Mouse (Mus musculus) heart, embryonic 15.5 days (tissue): Measurements from ENCODE around the gene Tmem94. TPM values are rescaled to one million over a fixed set of nuclear protein-coding genes. Genes with fewer than 3 reads are reported as not detected.

Experiments
- ATAC-seq: fragments of 200-750 bp; cut with Nextera tagmentation; replicated peaks from 2 replicates; pipeline ENCODE4 v1.8.0; 2017; ENCODE audit warnings: low read depth, moderate TSS enrichment; ENCODE audit not compliant: insufficient number of reproducible peaks, insufficient read depth, low FRiP score
- H3K27ac ChIP-seq: fragments of 300-500 bp; sonication (generic); 2 replicates; pipeline ENCODE4 v1.5.1; 2015; ENCODE audit warnings: mild to moderate bottlenecking, inconsistent platforms
- H3K27me3 ChIP-seq: fragments of 300-500 bp; sonication (generic); 2 replicates; pipeline ENCODE4 v1.6.1; 2015; ENCODE audit warnings: inconsistent platforms
- H3K36me3 ChIP-seq: fragments of 300-500 bp; sonication (generic); 2 replicates; pipeline ENCODE4 v1.6.1; 2015; ENCODE audit warnings: mild to moderate bottlenecking, inconsistent platforms
- H3K4me1 ChIP-seq: fragments of 300-500 bp; sonication (generic); replicated peaks from 2 replicates; pipeline ENCODE4 v1.6.1; 2015; ENCODE audit warnings: inconsistent platforms
- H3K4me2 ChIP-seq: fragments of 300-500 bp; sonication (generic); 2 replicates; pipeline ENCODE4 v1.6.1; 2015; ENCODE audit warnings: inconsistent platforms, mild to moderate bottlenecking, moderate library complexity
- H3K4me3 ChIP-seq: fragments of 300-500 bp; sonication (generic); 2 replicates; pipeline ENCODE4 v1.5.1; 2015; ENCODE audit warnings: mild to moderate bottlenecking, inconsistent platforms
- H3K9ac ChIP-seq: fragments of 300-500 bp; sonication (generic); 2 replicates; pipeline ENCODE4 v1.6.1; 2015; ENCODE audit warnings: mild to moderate bottlenecking, inconsistent platforms
- H3K9me3 ChIP-seq: fragments of 300-500 bp; sonication (generic); replicated peaks from 2 replicates; pipeline ENCODE4 v1.6.1; 2016; ENCODE audit warnings: inconsistent platforms
- WGBS: fragments of 180-500 bp; shearing (Covaris S2); methylation state at CpG from one replicate; pipeline ENCODE4 v1.1.7; 2015; ENCODE audit warnings: mixed read lengths; 5-methylcytosine and 5-hydroxymethylcytosine counted together
- polyA plus RNA-seq: library from polyadenylated mRNA; unstranded; fragments of >200 nt; fragmentation: Nextera tagmentation; extraction: Ambion mirVana; gene quantifications from 2 replicates; pipeline ENCODE4 v1.2.1, GENCODE M21; 2015

Gene Tmem94
- polyA plus RNA-seq, 1 experiment from 2014 or later = 36.7 TPM

GRCm38 (mm10) chr11:115810377-115810776 lies 45.1 kb downstream of the Tmem94 start:
- Histone ChIP-seq H3K9me3 (no peaks in the 10 kb centered on the region), H3K4me1 (peaks cover 77% of the 10 kb centered on the region), H3K9ac (peak overlapping the region; percentile 92), H3K27me3 (no peaks in the 10 kb centered on the region), H3K36me3 (peaks cover 24% of the 10 kb centered on the region), H3K27ac (peak overlapping the region; percentile 93), H3K4me3 (peak overlapping the region; percentile 95), H3K4me2 (peak overlapping the region; percentile 96)
- no peak for ATAC-seq
- 21% methylated on average over 14 of the region's 14 CpGs for WGBS

DNA sequence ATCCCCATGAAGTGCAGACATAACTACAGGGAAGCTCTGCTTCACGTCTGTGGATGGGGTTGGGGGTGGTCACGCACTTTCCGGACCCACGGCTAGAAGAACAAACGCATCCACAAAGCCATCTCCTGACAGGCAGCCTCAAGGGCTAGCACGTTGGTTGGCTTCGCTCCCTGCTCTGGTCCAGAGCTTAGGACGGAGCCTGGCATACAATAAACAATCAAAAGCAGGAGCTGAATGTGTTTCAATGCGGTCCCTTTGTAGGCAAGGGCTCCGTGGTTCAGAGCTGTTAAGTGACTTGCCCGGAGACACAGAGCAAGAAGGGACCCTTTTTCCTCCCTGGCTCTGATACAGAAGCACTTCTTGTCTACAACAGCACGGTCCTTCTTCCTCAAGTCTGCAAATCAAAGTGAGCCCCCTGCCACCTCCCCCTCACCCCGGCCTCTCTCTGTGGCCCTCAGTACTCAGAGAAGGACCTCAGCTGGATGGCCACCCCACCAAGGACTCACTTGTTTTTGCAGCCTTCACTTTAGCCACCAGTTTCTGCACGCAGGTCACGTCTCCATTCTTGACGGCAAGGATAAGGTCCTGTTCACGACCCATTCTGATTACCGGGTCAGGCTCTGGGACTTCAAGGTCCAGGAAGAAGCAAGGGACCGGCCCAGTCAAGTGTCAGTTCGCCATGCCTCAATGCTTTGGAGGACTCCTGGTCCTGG lies 46.3 kb downstream of the Tmem94 start:
- 59% methylated on average over 20 of the region's 20 CpGs for WGBS
- Histone ChIP-seq H3K4me3 (peak overlapping the region; percentile 95), H3K4me1 (peaks cover 79% of the 10 kb centered on the region), H3K9ac (peak overlapping the region; percentile 92), H3K27me3 (no peaks in the 10 kb centered on the region), H3K4me2 (peak overlapping the region; percentile 96), H3K27ac (peak overlapping the region; percentile 93), H3K36me3 (peaks cover 18% of the 10 kb centered on the region), H3K9me3 (no peaks in the 10 kb centered on the region)
- ATAC-seq = no peak

DNA sequence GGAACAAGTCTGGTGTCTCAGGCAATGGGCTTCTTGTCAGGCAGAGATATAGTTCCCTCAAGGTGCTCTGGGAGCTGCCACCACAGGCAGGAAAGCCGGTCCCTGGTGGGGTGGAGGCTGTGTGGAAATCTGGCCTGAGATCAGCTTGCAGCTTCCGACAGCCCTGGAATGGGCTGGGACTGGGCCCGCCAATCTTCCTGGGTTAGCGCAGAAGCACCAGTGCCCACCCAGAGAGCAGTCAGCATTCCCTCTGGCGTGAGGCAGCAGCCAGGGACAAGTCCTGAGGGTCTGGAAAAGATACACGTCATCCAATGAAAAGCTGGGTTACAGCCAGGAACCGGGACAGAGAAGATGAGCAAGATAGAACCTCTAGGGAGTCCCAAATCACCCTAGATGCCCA lies 46.9 kb downstream of the Tmem94 start:
- Histone ChIP-seq H3K27me3 (no peaks in the 10 kb centered on the region), H3K36me3 (peaks cover 17% of the 10 kb centered on the region; the same call in 1 of the 2 replicates), H3K9ac (peak overlapping the region; percentile 92), H3K9me3 (no peaks in the 10 kb centered on the region), H3K4me3 (peak overlapping the region; percentile 95), H3K27ac (peak overlapping the region; percentile 93), H3K4me2 (peak overlapping the region; percentile 96), H3K4me1 (peaks cover 75% of the 10 kb centered on the region)
- ATAC-seq = no peak
- WGBS = 8% methylated on average over 7 of the region's 7 CpGs

DNA sequence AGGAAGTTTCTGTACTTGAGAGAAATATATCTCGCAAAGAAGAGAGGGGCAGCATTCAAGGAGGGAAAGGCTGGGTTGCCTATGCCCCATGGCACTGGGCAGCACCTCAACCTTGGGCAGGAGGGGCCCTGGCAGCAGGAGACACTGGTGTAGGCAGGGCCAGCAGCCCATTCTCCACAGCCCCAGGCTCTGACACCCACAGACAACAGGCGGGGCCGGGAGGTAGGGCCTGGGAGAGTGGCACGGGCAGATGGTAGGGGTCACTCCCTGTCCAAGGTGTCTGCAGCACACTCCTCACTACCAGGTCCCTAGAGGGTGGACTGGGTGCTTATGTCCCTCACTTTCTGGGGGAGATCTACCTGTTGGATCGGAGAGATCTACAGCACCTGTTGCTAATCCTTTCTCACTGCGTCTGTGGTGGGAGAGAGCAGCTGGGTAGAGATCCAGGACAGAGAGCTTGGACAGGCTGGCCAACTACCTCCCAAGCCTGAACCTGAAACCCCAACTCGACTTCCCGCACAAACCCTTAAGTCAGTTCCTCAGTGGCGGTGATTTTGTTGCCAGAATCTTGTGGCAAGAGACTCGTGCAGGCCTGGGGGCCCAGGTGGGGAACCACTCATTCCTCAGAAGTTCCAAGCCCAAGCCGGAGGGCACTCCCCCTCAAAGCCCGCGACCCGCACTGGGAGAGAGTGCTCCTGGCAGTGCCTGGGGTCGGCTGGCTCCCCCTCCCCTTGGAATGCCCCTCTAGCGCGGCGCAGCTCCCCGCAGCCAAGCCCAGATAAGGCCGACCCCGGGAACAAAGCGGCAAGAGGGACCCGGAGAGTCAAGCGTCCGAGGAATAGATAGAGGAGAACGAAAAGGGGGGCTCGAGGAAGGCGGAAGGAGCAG lies 47.5 kb downstream of the Tmem94 start:
- H3K27me3 ChIP-seq = no peaks in the 10 kb centered on the region
- H3K4me2 ChIP-seq = peak overlapping the region; percentile 96
- ATAC-seq = no peak
- H3K9me3 ChIP-seq = no peaks in the 10 kb centered on the region
- H3K27ac ChIP-seq = peak overlapping the region; percentile 93
- 3% methylated on average over 28 of the region's 28 CpGs for WGBS
- peak overlapping the region; percentile 95 for H3K4me3 ChIP-seq
- H3K36me3 ChIP-seq = peaks cover 12% of the 10 kb centered on the region; the same call in 1 of the 2 replicates
- peaks cover 68% of the 10 kb centered on the region for H3K4me1 ChIP-seq
- H3K9ac ChIP-seq = peak overlapping the region; percentile 92

DNA sequence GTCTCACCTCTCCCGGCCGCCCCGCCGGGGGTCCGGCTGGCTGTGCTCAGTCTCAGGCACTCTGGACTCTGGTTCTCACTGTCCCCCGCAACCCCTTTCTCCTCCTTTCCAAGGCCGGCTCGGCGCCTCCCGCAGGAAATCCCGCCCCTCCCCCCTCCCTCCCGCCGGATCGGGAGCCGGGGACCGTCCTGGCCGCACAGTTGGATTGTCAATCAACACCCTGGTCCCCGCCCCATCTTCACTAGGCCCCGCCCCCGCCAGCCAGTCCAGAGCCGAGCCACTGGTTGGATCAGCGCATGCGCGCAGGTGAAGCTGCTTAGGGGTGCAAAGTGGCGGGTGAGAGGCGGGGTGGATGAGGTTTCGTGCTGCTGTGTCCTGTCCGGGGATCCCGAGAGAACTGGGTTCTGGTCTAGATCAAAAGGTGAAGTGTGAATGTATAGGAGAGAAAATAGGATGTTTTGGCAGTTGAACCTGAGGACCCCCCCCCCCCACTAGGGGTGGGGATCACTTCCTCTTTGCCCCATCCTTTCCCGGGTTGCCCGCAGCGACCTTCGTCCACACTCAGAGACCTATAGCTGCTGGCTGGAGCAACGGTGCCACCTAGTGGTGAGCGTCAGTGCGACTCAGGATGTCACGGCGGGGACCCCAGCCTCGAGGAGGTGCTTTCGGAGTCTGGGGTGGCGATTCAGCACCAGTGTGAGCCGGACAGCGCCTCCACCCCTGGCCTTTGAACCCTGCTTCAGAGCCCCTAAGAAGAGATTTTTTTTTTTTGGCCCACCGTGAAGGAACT lies 48.5 kb downstream of the Tmem94 start, which contains the start of gene Caskin2:
Gene Caskin2 (minus strand): TSS at position 133 of the 790 bp plus-strand sequence.
- H3K27me3 ChIP-seq = no peaks in the 10 kb centered on the region
- WGBS = under 1% methylated on average over 43 of the region's 44 CpGs
- H3K4me3 ChIP-seq = peak within 1 kb of the TSS; percentile 95
- peak within 1 kb of the TSS; percentile 93 for H3K27ac ChIP-seq
- H3K9ac ChIP-seq = peak within 1 kb of the TSS; percentile 92
- H3K4me1 ChIP-seq = peaks cover 59% of the 10 kb centered on the region
- ATAC-seq = peak; percentile 81
- peak within 1 kb of the TSS; percentile 96 for H3K4me2 ChIP-seq
- H3K9me3 ChIP-seq = no peaks in the 10 kb centered on the region
- H3K36me3 ChIP-seq = peaks cover 20% of the 10 kb centered on the region; the same call in 1 of the 2 replicates

- Histone ChIP-seq H3K4me3 (peak within 1 kb of the TSS; percentile 95), H3K9ac (peak within 1 kb of the TSS; percentile 86), H3K4me2 (peak within 1 kb of the TSS; percentile 96), H3K9me3 (no peaks in the 10 kb centered on the region), H3K27me3 (no peaks in the 10 kb centered on the region), H3K27ac (peak within 1 kb of the TSS; percentile 93), H3K36me3 (peaks cover 24% of the 10 kb centered on the region; the same call in 1 of the 2 replicates), H3K4me1 (peaks cover 48% of the 10 kb centered on the region)
- WGBS = under 1% methylated on average over 84 of the region's 84 CpGs
- ATAC-seq = peak; percentile 49
Measured at GRCm38 (mm10) chr11:115814605-115815450, 49.6 kb downstream of the Tmem94 start, which contains the start of gene Tsen54. Tsen54 (plus strand) TSS chr11:115814724.

DNA sequence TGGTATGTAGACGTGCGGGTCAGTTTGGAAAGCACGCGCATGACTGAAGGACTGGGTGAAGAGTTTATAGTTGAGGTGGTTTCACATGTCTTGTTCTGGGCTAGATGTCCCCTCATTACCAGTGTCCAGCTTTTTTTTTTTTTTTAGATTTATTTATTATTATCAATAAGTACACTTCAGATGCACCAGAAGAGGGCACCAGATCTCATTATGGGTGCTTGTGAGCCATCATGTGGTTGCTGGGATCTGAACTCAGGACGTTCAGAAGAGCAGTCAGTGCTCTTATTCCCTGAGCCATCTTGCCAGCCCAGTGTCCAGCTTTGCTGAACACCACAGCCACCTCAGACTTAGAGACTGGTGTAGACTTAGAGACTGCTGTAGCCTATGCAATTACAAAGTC lies 52.1 kb downstream of the Tmem94 start:
- H3K4me2 ChIP-seq = no peak overlapping the region
- H3K27me3 ChIP-seq = no peaks in the 10 kb centered on the region
- H3K4me3 ChIP-seq = no peak overlapping the region
- H3K9ac ChIP-seq = no peak overlapping the region
- ATAC-seq = no peak
- WGBS = 89% methylated on average over 5 of the region's 5 CpGs
- peaks cover 23% of the 10 kb centered on the region for H3K4me1 ChIP-seq
- H3K9me3 ChIP-seq = no peaks in the 10 kb centered on the region
- no peak overlapping the region for H3K27ac ChIP-seq
- H3K36me3 ChIP-seq = peaks cover 43% of the 10 kb centered on the region

DNA sequence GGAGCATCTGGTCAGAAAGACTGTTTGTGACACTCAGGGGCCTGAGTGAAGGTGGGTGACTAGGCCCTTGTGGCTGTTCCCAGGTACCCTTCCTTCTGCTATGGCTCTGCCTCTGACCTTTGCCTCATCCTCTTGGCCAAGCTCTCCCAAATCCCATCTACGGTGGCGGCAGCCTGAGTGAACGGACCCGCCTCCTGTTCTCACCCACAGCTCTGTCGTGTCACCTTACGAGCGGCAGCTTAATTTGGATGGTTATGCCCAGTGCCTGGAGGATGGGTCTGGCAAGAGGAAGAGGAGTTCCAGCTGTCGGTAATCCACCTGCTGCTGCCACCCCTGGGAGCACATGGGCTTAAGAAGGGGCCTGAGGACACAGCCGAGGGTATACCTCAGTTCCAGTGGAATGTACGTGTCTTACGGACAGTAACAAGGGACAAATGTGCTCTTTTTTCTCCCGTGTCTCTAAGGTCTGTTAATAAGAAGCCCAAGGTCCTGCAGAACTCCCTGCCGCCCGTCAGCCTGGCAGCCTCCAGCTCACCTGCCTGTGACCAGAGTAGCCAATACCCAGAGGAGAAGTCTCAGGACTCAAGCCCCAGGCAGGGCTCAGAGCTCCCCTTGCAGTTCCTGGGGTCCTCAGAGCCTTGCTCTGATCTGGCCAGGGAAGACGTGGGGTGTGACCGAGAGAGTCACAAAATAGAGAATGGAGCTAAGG lies 54.8 kb downstream of the Tmem94 start:
- H3K4me2 ChIP-seq = no peak overlapping the region
- H3K36me3 ChIP-seq = peaks cover 47% of the 10 kb centered on the region
- no peak for ATAC-seq
- no peaks in the 10 kb centered on the region for H3K9me3 ChIP-seq
- no peak overlapping the region for H3K9ac ChIP-seq
- H3K27ac ChIP-seq = no peak overlapping the region
- WGBS = 84% methylated on average over 16 of the region's 16 CpGs
- peaks cover 23% of the 10 kb centered on the region for H3K4me1 ChIP-seq
- H3K4me3 ChIP-seq = no peak overlapping the region
- H3K27me3 ChIP-seq = no peaks in the 10 kb centered on the region

- WGBS = 66% methylated on average over 4 of the region's 4 CpGs
- no peak overlapping the region for H3K4me2 ChIP-seq
- H3K9ac ChIP-seq = no peak overlapping the region
- H3K9me3 ChIP-seq = no peaks in the 10 kb centered on the region
- peaks cover 18% of the 10 kb centered on the region for H3K4me1 ChIP-seq
- no peak overlapping the region for H3K27ac ChIP-seq
- no peak for ATAC-seq
- no peaks in the 10 kb centered on the region for H3K27me3 ChIP-seq
- H3K36me3 ChIP-seq = peaks cover 47% of the 10 kb centered on the region
- H3K4me3 ChIP-seq = no peak overlapping the region
Measured at GRCm38 (mm10) chr11:115821001-115821400, 55.8 kb downstream of the Tmem94 start.
